Mouse (Mus musculus): ENCODE measurements at regions not wholly inside any gene's neighbourhood (a gene's known extent, or its start where the extent isn't known, plus 50 kb on each side); places are given as distances from the start of the nearest gene placed in this dataset.
A peak's percentile ranks its signal among the peaks of the same experiment; 100 is the strongest.

GRCm38 (mm10) chr14:108464192-108464591 is 449.8 kb downstream of the Slitrk1 start:
- no peak for ATAC-seq (ENCODE audit: low FRiP score, low read depth)
- no peak overlapping the region for H3K27ac ChIP-seq
- H3K27me3 ChIP-seq (replicated peaks), result no peaks in the 10 kb centered on the region
- H3K9me3 ChIP-seq, result no peaks in the 10 kb centered on the region
- no peak overlapping the region for H3K9ac ChIP-seq
- no peaks in the 10 kb centered on the region for H3K36me3 ChIP-seq
- no peak overlapping the region for H3K4me2 ChIP-seq (replicated peaks)
- no peak overlapping the region for H3K4me3 ChIP-seq
- H3K4me1 ChIP-seq, result no peaks in the 10 kb centered on the region
- WGBS, result 67% methylated on average over 1 of the region's 1 CpGs

- no peaks in the 10 kb centered on the region for H3K9me3 ChIP-seq
- H3K27me3 ChIP-seq (replicated peaks), result no peaks in the 10 kb centered on the region
- H3K36me3 ChIP-seq, result no peaks in the 10 kb centered on the region
- no peaks in the 10 kb centered on the region for H3K4me1 ChIP-seq
- no peak overlapping the region for H3K4me3 ChIP-seq
- no peak overlapping the region for H3K9ac ChIP-seq
- no peak overlapping the region for H3K27ac ChIP-seq
- ATAC-seq (ENCODE audit: low FRiP score, low read depth), result no peak
- 74% methylated on average over 6 of the region's 6 CpGs for WGBS
- H3K4me2 ChIP-seq (replicated peaks), result no peak overlapping the region
Measured at GRCm38 (mm10) chr14:108459356-108459755, 454.6 kb downstream of the Slitrk1 start.

- Histone ChIP-seq H3K27me3 (replicated peaks) (no peaks in the 10 kb centered on the region), H3K4me2 (replicated peaks) (no peak overlapping the region), H3K27ac (no peak overlapping the region), H3K4me3 (no peak overlapping the region), H3K9me3 (no peaks in the 10 kb centered on the region), H3K4me1 (no peaks in the 10 kb centered on the region), H3K9ac (no peak overlapping the region), H3K36me3 (no peaks in the 10 kb centered on the region)
- 43% methylated on average over 2 of the region's 2 CpGs for WGBS
- no peak for ATAC-seq (ENCODE audit: low FRiP score, low read depth)
Measured at GRCm38 (mm10) chr14:108437019-108437418, 476.9 kb downstream of the Slitrk1 start.

GRCm38 (mm10) chr14:108405113-108405512 is 508.8 kb downstream of the Slitrk1 start:
- Histone ChIP-seq H3K4me1 (no peaks in the 10 kb centered on the region), H3K27me3 (replicated peaks) (no peaks in the 10 kb centered on the region), H3K36me3 (no peaks in the 10 kb centered on the region), H3K4me2 (replicated peaks) (no peak overlapping the region), H3K9ac (no peak overlapping the region), H3K9me3 (no peaks in the 10 kb centered on the region), H3K27ac (no peak overlapping the region), H3K4me3 (no peak overlapping the region)
- ATAC-seq (ENCODE audit: low FRiP score, low read depth), result peak; percentile 82
- WGBS, result 60% methylated on average over 2 of the region's 2 CpGs

GRCm38 (mm10) chr14:108403466-108403865 is 510.5 kb downstream of the Slitrk1 start:
- ATAC-seq (ENCODE audit: low FRiP score, low read depth), result no peak
- Histone ChIP-seq H3K4me2 (replicated peaks) (no peak overlapping the region), H3K4me3 (no peak overlapping the region), H3K4me1 (no peaks in the 10 kb centered on the region), H3K9me3 (no peaks in the 10 kb centered on the region), H3K27me3 (replicated peaks) (no peaks in the 10 kb centered on the region), H3K9ac (no peak overlapping the region), H3K27ac (no peak overlapping the region), H3K36me3 (no peaks in the 10 kb centered on the region)
- 68% methylated on average over 2 of the region's 2 CpGs for WGBS
